Mouse (Mus musculus) cortical plate, adult 2 months (tissue): ENCODE measurements around the gene Cars.

Experiments
- CTCF ChIP-seq: fragments of 200-500 bp; IDR thresholded peaks from 2 replicates; pipeline ENCODE4 v1.5.1; 2011; ENCODE audit warnings: mild to moderate bottlenecking, control low read depth, low read length; ENCODE audit not compliant: insufficient read depth; ENCODE audit errors: extremely low read depth
- POLR2A ChIP-seq: fragments of 200-500 bp; IDR thresholded peaks from 2 replicates; pipeline ENCODE4 v1.6.1; 2011; ENCODE audit warnings: mild to moderate bottlenecking, low read length, control low read depth; ENCODE audit not compliant: insufficient read depth; ENCODE audit errors: extremely low read depth

GRCm38 (mm10) chr7:143536251-143536650 is 63.6 kb downstream of the Cars start:
- TF ChIP-seq CTCF (no peak), POLR2A (no peak)
